ENCODE assay signal across 8 mouse cellular contexts in genomic region chr12:74014739-74015270, GRCm38 (mm10). TPM values are rescaled to one million over a fixed set of nuclear protein-coding genes. Genes with fewer than 3 reads are reported as not detected.
A peak's percentile ranks its signal among the peaks of the same experiment; 100 is the strongest.
DNase-seq lines count a peak whose midpoint lies in the region; ATAC-seq and TF ChIP-seq lines count a peak whose summit lies in the region.
"Had no signal": no experiment of that assay in that cellular context is flagged by ENCODE, and none has a peak within 500 bp of the region (broad histone marks: within the 10 kb centered on the region; RNA-seq: fewer than 3 reads in every experiment).

No protein-coding gene starts in this region.

- peak; percentile 21 for DNase-seq in layer of hippocampus, adult 9-11 months
- DNase-seq in layer of hippocampus, adult 9-10 months (ENCODE audit: low spot score), result no peak
- peak; percentile 51 for DNase-seq in MEL (ENCODE audit: low read depth, low spot score)
- peak; percentile 52 for DNase-seq in adrenal gland, postnatal 10 days
- DNase-seq in induced T-regulatory cell, adult 2 months (ENCODE audit: low read depth), result peak; percentile 44
- DNase-seq in stomach, postnatal 0 days (ENCODE audit: low spot score), result no peak
- DNase-seq in frontal cortex, postnatal 36 days (ENCODE audit: low spot score in 2 of 2), result no peak
- DNase-seq: liver, embryonic 13.5 days had no signal

- WGBS in stomach, postnatal 0 days, result 58% methylated on average over 7 of the region's 7 CpGs

- no peaks in the 10 kb centered on the region for H3K9me3 ChIP-seq in MEL (replicated peaks; ENCODE audit: insufficient read depth, low read length)
- no peaks in the 10 kb centered on the region for H3K9me3 ChIP-seq in stomach, postnatal 0 days (ENCODE audit: control insufficient read depth, low read length)
- H3K9me3 ChIP-seq: liver, embryonic 13.5 days had no signal

- peak; percentile 44 to 67 (median 64) for TF ChIP-seq CTCF in MEL (IDR thresholded peaks at IDR 0.05 in 2 of 3, conservative IDR thresholded peaks at IDR 0.05 in 1 of 3; ENCODE audit: control insufficient read depth in 1 of 3, insufficient read depth in 1 of 3, low read depth in 2 of 3, low read length in 3 of 3, poor library complexity in 1 of 3, severe bottlenecking in 1 of 3)
- peak; percentile 60 for TF ChIP-seq CTCF in stomach, postnatal 0 days (IDR thresholded peaks at IDR 0.05; ENCODE audit: low read depth)

- TF ChIP-seq POLR2A in MEL (IDR thresholded peaks at IDR 0.05; ENCODE audit: control insufficient read depth in 1 of 2, insufficient read depth in 1 of 2, low read depth in 1 of 2, low read length in 2 of 2, poor library complexity in 1 of 2), result no peak

- no peak overlapping the region for H3K4me2 ChIP-seq in stomach, postnatal 0 days (replicated peaks; ENCODE audit: low read depth)
- H3K4me2 ChIP-seq: liver, embryonic 13.5 days had no signal

- H3K27me3 ChIP-seq in MEL (ENCODE audit: control insufficient read depth in 1 of 2, insufficient read depth in 2 of 2, low read length in 2 of 2), result no peaks in the 10 kb centered on the region; a peak in 1 of 4 replicates
- no peaks in the 10 kb centered on the region for H3K27me3 ChIP-seq in stomach, postnatal 0 days (ENCODE audit: control insufficient read depth, insufficient read depth, low read length)
- H3K27me3 ChIP-seq: liver, embryonic 13.5 days had no signal

- TF ChIP-seq RAD21 in MEL (IDR thresholded peaks at IDR 0.05; ENCODE audit: low read depth, low read length), result peak; percentile 46

- H3K36me3 ChIP-seq in MEL (ENCODE audit: control insufficient read depth in 1 of 2, insufficient read depth in 2 of 2, low read length in 2 of 2), result no peaks in the 10 kb centered on the region
- H3K36me3 ChIP-seq in stomach, postnatal 0 days (ENCODE audit: control insufficient read depth, insufficient read depth, low read length), result no peaks in the 10 kb centered on the region
- H3K36me3 ChIP-seq: liver, embryonic 13.5 days had no signal

- no peaks in the 10 kb centered on the region for H3K79me2 ChIP-seq in MEL (ENCODE audit: control insufficient read depth, insufficient read depth, low read length, poor library complexity)

- H3K27ac ChIP-seq in MEL (ENCODE audit: control insufficient read depth, low read depth, low read length), result no peak overlapping the region
- no peak overlapping the region for H3K27ac ChIP-seq in stomach, postnatal 0 days (replicated peaks)
- H3K27ac ChIP-seq: liver, embryonic 13.5 days had no signal

- H3K9ac ChIP-seq in MEL (ENCODE audit: control insufficient read depth, low read depth, low read length, poor library complexity, severe bottlenecking), result no peak overlapping the region
- no peak overlapping the region for H3K9ac ChIP-seq in stomach, postnatal 0 days (ENCODE audit: low read length)
- H3K9ac ChIP-seq: liver, embryonic 13.5 days had no signal

- no peak for TF ChIP-seq EP300 in MEL (IDR thresholded peaks at IDR 0.05; ENCODE audit: low read depth in 1 of 2, low read length in 2 of 2)
- TF ChIP-seq EP300 in stomach, postnatal 0 days (optimal IDR thresholded peaks at IDR 0.05), result no peak

- H3K4me1 ChIP-seq in MEL (ENCODE audit: control insufficient read depth in 1 of 2, insufficient read depth in 2 of 2, low read length in 2 of 2), result no peaks in the 10 kb centered on the region
- H3K4me1 ChIP-seq in stomach, postnatal 0 days (replicated peaks; ENCODE audit: control insufficient read depth, insufficient read depth), result no peaks in the 10 kb centered on the region
- H3K4me1 ChIP-seq: liver, embryonic 13.5 days had no signal

- no peak overlapping the region for H3K4me3 ChIP-seq in MEL (ENCODE audit: control insufficient read depth in 1 of 2, insufficient read depth in 1 of 2, low read depth in 2 of 2, low read length in 2 of 2)
- H3K4me3 ChIP-seq in stomach, postnatal 0 days (ENCODE audit: low read depth, low read length), result no peak overlapping the region
- H3K4me3 ChIP-seq: liver, embryonic 13.5 days had no signal

- no peak for ATAC-seq in stomach, postnatal 0 days (ENCODE audit: low FRiP score, low TSS enrichment)

TF ChIP-seq in MEL, 35 proteins besides CTCF, POLR2A, EP300 and RAD21:
- TF ChIP-seq ZC3H11A (IDR thresholded peaks at IDR 0.05; ENCODE audit: low read depth, low read length) (peak; percentile 7; the same call in 1 of the 2 replicates), MAFK (IDR thresholded peaks at IDR 0.05; ENCODE audit: borderline replicate concordance, low read depth, low read length) (no peak), SMC3 (IDR thresholded peaks at IDR 0.05; ENCODE audit: low read depth, low read length) (peak; percentile 61)

RNA-seq across cellular contexts. Expression of gene Syt16, which starts 17.3 kb away (rescaled TPM):
- not detected in 2 replicates for total RNA-seq in MEL (2012; rRNA removed)
- polyA plus RNA-seq in MEL (2012; ENCODE audit: insufficient read depth in 1 of 2, insufficient read length in 2 of 2, low read depth in 1 of 2, low replicate concordance in 2 of 2, missing spikeins in 1 of 2), result under 1 TPM in 1 of 2 experiments, not detected in 1; 0.07 TPM
- total RNA-seq in adrenal gland, postnatal 10 days (2021), result 1 to 10 TPM in 1 of 2 experiments, under 1 TPM in 1; 0.93 to 1.7 TPM
- 11.0 and 11.2 TPM in 2 replicates for polyA plus RNA-seq in stomach, postnatal 0 days (2015; fragmentation: Nextera tagmentation; extraction: Ambion mirVana)

RNA-seq across cellular contexts. Expression of gene Snapc1, which starts 50.5 kb away (rescaled TPM):
- 10.1 and 13.7 TPM in 2 replicates for total RNA-seq in MEL (2012; rRNA removed)
- polyA plus RNA-seq in MEL (2012; ENCODE audit: insufficient read depth in 1 of 2, insufficient read length in 2 of 2, low read depth in 1 of 2, low replicate concordance in 2 of 2, missing spikeins in 1 of 2), result 10 to 100 TPM in 1 of 2 experiments, not detected in 1; 19.2 TPM
- 10 to 100 TPM; 12.4 to 13.0 TPM for total RNA-seq in adrenal gland, postnatal 10 days (2021)
- 8.9 and 9.4 TPM in 2 replicates for polyA plus RNA-seq in stomach, postnatal 0 days (2015; fragmentation: Nextera tagmentation; extraction: Ambion mirVana)

Comparison
In these comparisons a context has a peak if more than half of its experiments do, and no peak if none do; other contexts are left out.
1. DNase-seq: peak in layer of hippocampus, adult 9-11 months (single experiment), MEL (single experiment), adrenal gland, postnatal 10 days (single experiment) and induced T-regulatory cell, adult 2 months (single experiment); none in layer of hippocampus, adult 9-10 months (single experiment), stomach, postnatal 0 days (single experiment) and frontal cortex, postnatal 36 days (0 of 2).